Mouse (Mus musculus): ENCODE data around the gene Lsm14b. TPM values are rescaled to one million over a fixed set of nuclear protein-coding genes. Genes with fewer than 3 reads are reported as not detected.
A peak's percentile ranks its signal among the peaks of the same experiment; 100 is the strongest.

Lsm14b gene
- polyA plus RNA-seq, 1 experiment from 2014 or later, result 15.7 TPM

DNA sequence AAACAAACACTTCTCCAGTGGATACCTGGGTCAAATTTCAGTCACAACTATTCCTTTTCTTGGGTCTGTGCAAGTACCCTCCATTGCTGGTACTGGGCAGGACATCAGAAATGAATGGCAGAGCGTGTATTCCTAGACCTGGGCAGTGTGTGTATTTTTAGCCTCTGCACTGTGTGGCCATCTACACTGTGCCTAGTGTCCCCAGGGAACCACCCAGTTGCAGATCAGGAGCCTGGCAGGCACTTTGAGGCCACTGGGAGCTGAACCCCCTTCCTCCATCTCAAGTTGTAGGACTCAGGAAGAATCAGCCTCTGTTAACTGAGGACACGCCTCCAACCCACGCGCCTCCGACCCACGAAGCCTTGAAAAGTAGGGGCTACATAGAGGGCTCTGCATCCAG lies 2.0 kb upstream of the Lsm14b start:
- Histone ChIP-seq H3K27ac (no peak overlapping the region), H3K9me3 (no peaks in the 10 kb centered on the region), H3K36me3 (replicated peaks) (peaks cover under 1% of the 10 kb centered on the region), H3K9ac (no peak overlapping the region), H3K4me1 (peaks cover 19% of the 10 kb centered on the region), H3K27me3 (peaks cover 55% of the 10 kb centered on the region), H3K4me3 (replicated peaks) (no peak overlapping the region), H3K4me2 (no peak overlapping the region)
- 71% methylated on average over 6 of the region's 6 CpGs for WGBS
- no peak for ATAC-seq (ENCODE audit: low FRiP score)

DNA sequence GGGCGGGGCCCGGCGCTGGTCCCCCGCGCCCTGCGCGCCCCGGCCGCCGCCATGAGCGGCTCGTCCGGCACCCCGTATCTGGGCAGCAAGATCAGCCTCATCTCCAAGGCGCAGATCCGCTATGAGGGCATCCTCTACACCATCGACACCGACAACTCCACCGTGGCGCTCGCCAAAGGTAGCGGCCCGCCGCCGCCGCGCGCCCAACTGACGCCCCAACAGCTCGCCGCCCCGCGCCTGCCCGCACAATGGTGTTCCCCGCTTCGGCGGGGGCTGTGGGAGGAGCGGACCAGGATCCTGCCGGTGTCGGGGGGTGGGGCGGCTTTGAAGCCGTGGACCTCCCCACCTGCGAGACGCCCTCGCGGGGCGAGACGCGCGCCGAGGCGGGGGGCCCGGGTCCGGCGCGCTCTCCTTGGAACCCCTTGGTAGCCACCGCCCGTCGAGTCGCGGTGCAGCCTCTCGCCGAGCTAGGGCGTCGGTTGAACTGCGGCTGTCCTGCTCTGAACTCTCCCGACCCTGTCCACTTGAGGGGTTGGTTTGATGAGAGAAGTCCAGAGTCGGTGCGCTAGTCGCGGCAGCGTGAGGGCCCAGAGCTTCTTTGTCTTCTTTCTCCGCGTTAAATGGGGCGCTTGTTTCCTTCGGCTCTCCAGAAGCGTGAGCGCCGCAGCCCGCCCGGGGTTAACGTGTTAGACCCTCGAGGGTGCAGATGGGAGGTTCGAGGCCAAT lies 511 bp downstream of the Lsm14b start:
- Histone ChIP-seq H3K27me3 (peaks cover 35% of the 10 kb centered on the region), H3K4me3 (replicated peaks) (peak overlapping the region; percentile 97), H3K9ac (peak overlapping the region; percentile 98), H3K36me3 (replicated peaks) (peaks cover 26% of the 10 kb centered on the region), H3K4me1 (peaks cover 36% of the 10 kb centered on the region), H3K9me3 (no peaks in the 10 kb centered on the region), H3K4me2 (peak overlapping the region; percentile 91), H3K27ac (peak overlapping the region; percentile 96)
- no peak; the same call in 1 of the 2 replicates for ATAC-seq (ENCODE audit: low FRiP score)
- WGBS, result under 1% methylated on average over 84 of the region's 84 CpGs

DNA sequence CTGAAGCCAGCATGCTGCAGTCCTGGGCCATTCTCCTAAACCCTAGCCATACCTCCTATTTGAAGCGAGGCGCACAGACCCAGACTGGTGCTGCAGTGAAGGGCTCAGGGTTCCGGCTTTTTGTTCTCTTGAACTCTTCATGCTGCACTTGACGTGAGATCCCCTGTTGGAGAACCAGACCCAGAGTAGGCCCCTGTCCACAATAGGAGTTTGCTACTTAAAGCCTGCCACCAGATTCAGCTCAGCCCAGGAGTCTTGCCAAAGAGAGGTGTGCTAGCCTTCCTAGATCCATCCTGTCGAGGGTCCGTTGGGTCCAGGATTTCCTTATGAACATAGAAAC lies 1.0 kb downstream of the Lsm14b start:
- peak overlapping the region; percentile 91 for H3K4me2 ChIP-seq
- peak overlapping the region; percentile 97 for H3K4me3 ChIP-seq (replicated peaks)
- no peak for ATAC-seq (ENCODE audit: low FRiP score)
- peaks cover 30% of the 10 kb centered on the region for H3K27me3 ChIP-seq
- no peaks in the 10 kb centered on the region for H3K9me3 ChIP-seq
- peak overlapping the region; percentile 96 for H3K27ac ChIP-seq
- H3K4me1 ChIP-seq, result peaks cover 36% of the 10 kb centered on the region
- peak overlapping the region; percentile 98 for H3K9ac ChIP-seq
- WGBS, result 7% methylated on average over 6 of the region's 6 CpGs
- peaks cover 31% of the 10 kb centered on the region for H3K36me3 ChIP-seq (replicated peaks)

DNA sequence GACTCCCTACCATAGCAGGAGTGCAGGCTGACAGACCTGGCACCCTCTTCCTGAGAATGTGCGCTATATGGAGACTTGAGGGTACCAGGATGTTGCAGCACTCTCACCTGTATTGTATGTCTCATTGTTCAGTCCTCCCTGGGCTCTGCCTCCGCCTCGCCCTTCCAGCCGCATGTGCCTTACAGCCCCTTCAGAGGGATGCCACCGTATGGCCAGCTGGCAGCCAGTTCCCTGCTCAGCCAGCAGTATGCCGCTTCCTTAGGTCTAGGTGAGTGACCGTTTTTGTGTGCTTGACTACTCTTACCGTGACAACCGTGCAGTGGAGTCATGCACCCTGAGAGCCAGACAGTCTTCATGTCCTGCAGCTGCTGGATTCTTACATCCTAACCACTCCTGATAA lies 3.0 kb downstream of the Lsm14b start:
- Histone ChIP-seq H3K36me3 (replicated peaks) (peaks cover 51% of the 10 kb centered on the region), H3K4me2 (peak overlapping the region; percentile 91), H3K9me3 (no peaks in the 10 kb centered on the region), H3K4me3 (replicated peaks) (peak overlapping the region; percentile 97), H3K27ac (no peak overlapping the region), H3K9ac (peak overlapping the region; percentile 98), H3K4me1 (peaks cover 36% of the 10 kb centered on the region), H3K27me3 (peaks cover 11% of the 10 kb centered on the region)
- WGBS, result 91% methylated on average over 9 of the region's 9 CpGs
- ATAC-seq (ENCODE audit: low FRiP score), result no peak

DNA sequence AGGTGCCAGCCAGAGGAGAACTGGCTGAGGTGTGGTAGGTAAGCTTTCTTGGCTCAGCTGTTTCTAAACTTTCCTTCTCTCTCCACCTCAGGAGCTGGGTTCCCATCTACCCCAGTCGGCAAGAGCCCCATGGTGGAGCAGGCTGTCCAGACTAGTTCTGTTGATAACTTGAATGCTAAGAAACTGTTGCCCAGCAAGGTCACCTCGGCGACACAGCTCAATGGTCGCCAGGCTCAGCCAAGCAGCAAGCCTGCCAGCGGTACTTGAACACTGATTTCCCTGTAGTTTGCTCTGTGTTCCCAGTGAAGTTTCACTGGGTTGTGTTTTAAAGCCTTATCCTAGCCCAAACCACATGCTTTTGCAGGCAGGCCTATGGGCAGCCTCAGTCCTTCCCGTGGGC lies 6.5 kb downstream of the Lsm14b start:
- no peak overlapping the region for H3K27ac ChIP-seq
- no peak for ATAC-seq (ENCODE audit: low FRiP score)
- H3K4me2 ChIP-seq, result no peak overlapping the region
- H3K9ac ChIP-seq, result no peak overlapping the region
- 93% methylated on average over 6 of the region's 6 CpGs for WGBS
- H3K9me3 ChIP-seq, result no peaks in the 10 kb centered on the region
- H3K36me3 ChIP-seq (replicated peaks), result peaks cover 85% of the 10 kb centered on the region
- no peak overlapping the region for H3K4me3 ChIP-seq (replicated peaks)
- H3K4me1 ChIP-seq, result peaks cover 32% of the 10 kb centered on the region
- no peaks in the 10 kb centered on the region for H3K27me3 ChIP-seq

DNA sequence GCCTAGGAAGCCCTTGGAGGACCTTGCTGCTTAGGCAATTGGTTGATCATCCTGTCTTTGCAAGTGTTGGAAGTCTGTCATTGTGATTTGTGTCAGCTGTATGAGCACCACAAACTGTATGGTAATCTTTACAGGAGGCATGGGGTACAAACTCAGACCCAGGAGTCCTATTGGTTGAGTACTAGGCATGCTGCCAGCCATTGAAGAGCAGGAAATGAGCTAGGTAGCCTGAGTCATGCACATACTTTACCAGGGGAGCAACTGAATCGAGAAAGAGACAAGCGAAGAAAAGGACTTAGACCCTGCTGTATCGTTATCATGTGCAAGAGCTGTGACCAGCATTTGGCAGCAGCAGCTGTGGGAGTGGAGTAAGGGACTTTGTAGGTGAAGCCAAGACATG lies 8.1 kb downstream of the Lsm14b start:
- peaks cover 99% of the 10 kb centered on the region for H3K36me3 ChIP-seq (replicated peaks)
- 92% methylated on average over 3 of the region's 3 CpGs for WGBS
- no peaks in the 10 kb centered on the region for H3K9me3 ChIP-seq
- no peak overlapping the region for H3K4me3 ChIP-seq (replicated peaks)
- H3K27ac ChIP-seq, result no peak overlapping the region
- no peak overlapping the region for H3K9ac ChIP-seq
- peaks cover 15% of the 10 kb centered on the region for H3K4me1 ChIP-seq
- H3K27me3 ChIP-seq, result no peaks in the 10 kb centered on the region
- no peak for ATAC-seq (ENCODE audit: low FRiP score)
- H3K4me2 ChIP-seq, result no peak overlapping the region

DNA sequence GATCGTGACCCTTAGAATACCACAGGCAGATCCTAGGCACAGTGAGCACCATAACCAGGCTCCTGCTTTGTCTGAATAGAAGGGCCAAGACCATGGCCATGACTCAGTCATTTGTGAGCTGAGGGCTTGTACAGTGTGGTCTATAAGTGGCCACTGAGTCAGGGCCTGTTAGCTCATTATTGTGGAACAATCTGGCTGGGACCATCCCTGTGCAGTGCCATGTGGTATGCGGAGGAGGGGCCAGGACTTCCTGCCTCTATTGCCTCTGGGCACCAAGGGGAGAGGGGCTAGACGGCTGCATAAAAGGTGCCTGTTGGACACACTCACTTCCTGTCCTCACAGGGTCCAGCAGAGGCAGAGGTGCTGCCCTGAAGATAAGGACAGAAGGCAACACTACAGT lies 9.2 kb downstream of the Lsm14b start:
- no peaks in the 10 kb centered on the region for H3K27me3 ChIP-seq
- 68% methylated on average over 3 of the region's 3 CpGs for WGBS
- H3K4me1 ChIP-seq, result peaks cover 5% of the 10 kb centered on the region; the same call in 1 of the 2 replicates
- 0 out of 2 replicates have a peak, but pooled peaks have one; percentile 49 for ATAC-seq (ENCODE audit: low FRiP score)
- no peak overlapping the region for H3K27ac ChIP-seq
- H3K4me3 ChIP-seq (replicated peaks), result no peak overlapping the region
- peaks cover 99% of the 10 kb centered on the region for H3K36me3 ChIP-seq (replicated peaks)
- no peak overlapping the region for H3K4me2 ChIP-seq
- H3K9me3 ChIP-seq, result no peaks in the 10 kb centered on the region
- H3K9ac ChIP-seq, result no peak overlapping the region

DNA sequence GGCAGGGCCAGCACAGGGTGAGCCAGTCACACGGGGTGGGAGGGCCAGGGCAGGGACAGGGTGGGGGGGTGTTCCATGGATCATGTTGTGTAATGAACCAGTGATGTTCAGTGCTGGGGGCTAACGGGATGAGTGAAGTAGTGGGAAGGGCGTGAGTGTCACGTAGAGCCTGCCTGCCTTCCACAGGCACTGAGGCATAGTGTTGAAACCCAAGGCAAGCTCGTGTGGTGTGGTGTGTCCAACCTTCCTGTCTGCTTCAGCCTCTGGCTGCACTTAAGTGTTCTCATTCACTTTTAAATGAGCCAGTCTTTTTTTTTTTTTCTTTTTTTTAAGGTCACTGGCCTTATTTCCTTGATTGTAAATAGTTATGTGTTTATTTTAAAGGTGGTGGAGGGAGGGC lies 10.0 kb downstream of the Lsm14b start:
- H3K9ac ChIP-seq, result no peak overlapping the region
- no peaks in the 10 kb centered on the region for H3K9me3 ChIP-seq
- no peak for ATAC-seq (ENCODE audit: low FRiP score)
- H3K27ac ChIP-seq, result no peak overlapping the region
- H3K4me1 ChIP-seq, result peaks cover 4% of the 10 kb centered on the region; the same call in 1 of the 2 replicates
- H3K36me3 ChIP-seq (replicated peaks), result peaks cover 93% of the 10 kb centered on the region
- no peak overlapping the region for H3K4me2 ChIP-seq
- 66% methylated on average over 5 of the region's 5 CpGs for WGBS
- H3K4me3 ChIP-seq (replicated peaks), result no peak overlapping the region
- no peaks in the 10 kb centered on the region for H3K27me3 ChIP-seq

DNA sequence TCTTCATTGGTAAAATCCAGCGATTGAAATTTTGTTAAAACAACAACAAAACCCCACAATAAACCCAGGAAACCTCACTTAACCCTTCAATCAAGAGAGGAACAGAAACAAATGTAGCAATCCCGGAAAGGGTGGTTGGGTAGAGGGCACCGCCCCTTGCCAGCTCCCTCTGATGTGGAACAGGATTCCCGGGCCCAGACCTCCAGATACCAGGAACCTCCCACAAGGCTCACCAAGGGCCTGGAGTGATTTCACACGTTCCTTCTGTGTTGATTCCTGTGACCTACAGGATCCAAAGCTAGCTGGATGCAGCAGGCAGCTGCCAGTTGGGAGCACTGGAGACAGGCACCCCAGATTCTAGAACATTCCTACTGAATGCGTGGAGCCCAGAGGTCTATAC lies 15.6 kb downstream of the Lsm14b start:
- Histone ChIP-seq H3K4me3 (replicated peaks) (peak overlapping the region; percentile 91), H3K4me1 (peaks cover 38% of the 10 kb centered on the region), H3K36me3 (replicated peaks) (peaks cover 38% of the 10 kb centered on the region), H3K4me2 (peak overlapping the region; percentile 66), H3K9me3 (no peaks in the 10 kb centered on the region), H3K9ac (peak overlapping the region; percentile 96), H3K27me3 (no peaks in the 10 kb centered on the region), H3K27ac (no peak overlapping the region)
- 66% methylated on average over 6 of the region's 6 CpGs for WGBS
- no peak for ATAC-seq (ENCODE audit: low FRiP score)

DNA sequence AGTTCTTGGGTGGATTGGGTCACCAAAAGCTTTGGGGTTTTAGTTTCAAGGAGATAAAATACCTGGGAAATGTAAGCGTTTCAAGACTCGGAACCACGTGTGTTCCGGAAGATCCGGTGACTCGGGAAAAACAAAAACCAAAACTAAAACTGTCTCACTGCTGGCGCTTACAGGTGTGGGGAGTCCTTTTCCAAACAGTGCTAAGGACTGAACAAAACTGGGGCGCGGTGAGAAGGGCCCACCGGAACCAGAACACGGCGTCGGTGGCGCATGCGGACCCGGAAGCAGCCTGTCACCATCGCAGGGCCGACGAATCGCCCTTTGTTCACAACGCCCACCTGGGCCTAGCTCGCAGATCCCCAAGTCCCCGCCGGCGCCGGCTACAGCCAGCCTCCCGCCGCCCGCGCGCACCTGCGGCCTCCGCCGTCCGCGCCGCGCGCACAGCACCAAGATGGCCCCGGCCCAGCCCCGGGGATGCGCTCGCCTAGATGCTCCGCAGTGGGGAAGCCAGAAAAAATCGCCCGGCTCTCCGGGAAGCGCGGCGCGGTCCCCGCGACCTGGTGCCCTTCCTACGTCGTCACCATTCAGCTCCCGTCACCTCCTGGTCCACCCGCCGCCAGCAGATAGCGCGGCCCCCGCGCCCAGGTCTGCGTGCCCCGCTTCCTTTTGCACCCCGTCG lies 16.9 kb downstream of the Lsm14b start:
- Histone ChIP-seq H3K4me2 (peak overlapping the region; percentile 66), H3K4me1 (peaks cover 38% of the 10 kb centered on the region), H3K27ac (peak overlapping the region; percentile 98), H3K27me3 (no peaks in the 10 kb centered on the region), H3K4me3 (replicated peaks) (peak overlapping the region; percentile 91), H3K36me3 (replicated peaks) (peaks cover 28% of the 10 kb centered on the region), H3K9ac (peak overlapping the region; percentile 96), H3K9me3 (no peaks in the 10 kb centered on the region)
- peak; percentile 57 for ATAC-seq (ENCODE audit: low FRiP score)
- 1% methylated on average over 63 of the region's 66 CpGs for WGBS

DNA sequence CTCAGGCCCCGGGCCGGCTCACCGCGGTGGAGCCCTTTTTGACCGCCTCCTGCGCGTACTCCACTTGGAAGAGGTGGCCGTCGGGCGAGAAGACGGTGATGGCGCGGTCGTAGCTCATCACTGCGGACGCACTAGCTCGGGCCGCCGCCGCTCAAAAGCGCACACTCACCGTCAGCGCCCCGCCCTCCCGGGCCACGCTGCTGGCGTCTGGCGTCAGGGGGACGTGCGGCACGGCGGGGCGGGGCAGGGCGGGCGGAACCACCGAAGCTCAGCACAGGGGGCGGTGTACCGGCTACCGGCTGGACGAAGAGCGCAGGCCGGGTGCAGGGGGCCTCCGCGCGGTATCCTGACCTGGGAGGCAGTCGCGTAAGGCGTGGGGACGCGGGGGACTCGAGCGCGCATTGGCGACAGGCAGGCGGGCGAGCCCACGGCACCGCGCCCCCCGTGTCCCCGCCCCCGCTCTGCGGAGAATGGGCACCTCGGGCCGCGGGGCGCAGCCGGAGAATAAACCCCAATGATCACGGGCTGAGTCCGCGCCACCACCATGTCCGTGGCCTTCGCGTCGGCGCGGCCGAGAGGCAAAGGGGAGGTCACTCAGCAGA lies 17.6 kb downstream of the Lsm14b start, which contains the start of the genes Psma7 and Ss18l1:
Gene Psma7 (minus strand): TSS at position 178 of the 602 bp plus-strand sequence.
Gene Ss18l1 (plus strand): TSS at position 254 of the 602 bp plus-strand sequence.
- H3K4me1 ChIP-seq, result peaks cover 38% of the 10 kb centered on the region
- H3K9me3 ChIP-seq, result no peaks in the 10 kb centered on the region
- WGBS, result under 1% methylated on average over 78 of the region's 78 CpGs
- no peaks in the 10 kb centered on the region for H3K27me3 ChIP-seq
- peak within 1 kb of the TSS; percentile 96 for H3K9ac ChIP-seq
- ATAC-seq (ENCODE audit: low FRiP score), result peak; percentile 95
- H3K4me2 ChIP-seq, result peak within 1 kb of the TSS; percentile 66
- peaks cover 26% of the 10 kb centered on the region for H3K36me3 ChIP-seq (replicated peaks)
- H3K27ac ChIP-seq, result peak within 1 kb of the TSS; percentile 98
- peak within 1 kb of the TSS; percentile 91 for H3K4me3 ChIP-seq (replicated peaks)

DNA sequence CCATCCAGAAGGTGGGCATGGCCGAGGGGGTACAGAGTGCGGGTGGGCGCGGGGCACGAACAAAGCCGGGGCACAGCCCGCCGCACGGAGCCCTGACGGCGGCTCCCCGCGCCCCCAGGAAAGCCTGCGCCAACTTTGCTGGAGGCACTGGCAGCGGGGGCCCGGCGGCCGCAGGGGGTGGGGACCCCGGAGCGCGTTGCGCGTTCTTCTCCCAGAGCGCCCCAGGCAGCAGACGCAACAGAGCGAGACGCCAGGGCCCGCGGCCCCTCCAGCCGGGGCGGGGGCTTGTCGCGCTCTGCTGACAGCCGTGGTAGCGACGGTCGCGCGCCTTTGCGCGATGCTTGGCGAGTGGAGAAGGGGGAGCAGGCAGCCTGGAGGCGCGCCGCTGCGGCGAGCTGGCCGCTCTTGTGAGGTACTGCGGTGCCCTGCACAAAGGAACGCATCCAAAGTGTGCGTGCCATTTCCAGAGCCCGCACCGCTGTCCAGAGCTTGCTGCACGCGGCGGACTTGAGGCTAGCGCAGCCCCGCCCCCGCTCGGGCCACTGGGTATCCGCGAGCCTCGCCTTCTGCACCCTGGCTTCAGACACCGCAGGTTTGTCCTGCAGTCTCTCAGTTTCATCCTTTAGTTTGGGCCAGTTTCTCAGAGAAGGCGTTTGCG lies 18.2 kb downstream of the Lsm14b start:
- H3K27me3 ChIP-seq, result no peaks in the 10 kb centered on the region
- H3K4me3 ChIP-seq (replicated peaks), result peak overlapping the region; percentile 91
- WGBS, result under 1% methylated on average over 65 of the region's 66 CpGs
- H3K36me3 ChIP-seq (replicated peaks), result peaks cover 25% of the 10 kb centered on the region
- peak overlapping the region; percentile 98 for H3K27ac ChIP-seq
- ATAC-seq (ENCODE audit: low FRiP score), result peak; percentile 52
- H3K4me2 ChIP-seq, result peak overlapping the region; percentile 66
- peaks cover 38% of the 10 kb centered on the region for H3K4me1 ChIP-seq
- H3K9ac ChIP-seq, result peak overlapping the region; percentile 96
- no peaks in the 10 kb centered on the region for H3K9me3 ChIP-seq

Data from forebrain, embryonic 12.5 days (tissue).